Mouse (Mus musculus) right cerebral cortex, adult 18-20 months (tissue): ENCODE measurements around the gene Chst3.
"Not testable (repeated sequence)": the region's sequence is repeated elsewhere in the genome, so short reads cannot be mapped to it uniquely, and the experiment has no call there.

Experiments
- DNase-seq: peaks from one replicate; pipeline ENCODE4 v3.0.0; 2022; ENCODE audit warnings: mixed read lengths

Chst3 gene

DNA sequence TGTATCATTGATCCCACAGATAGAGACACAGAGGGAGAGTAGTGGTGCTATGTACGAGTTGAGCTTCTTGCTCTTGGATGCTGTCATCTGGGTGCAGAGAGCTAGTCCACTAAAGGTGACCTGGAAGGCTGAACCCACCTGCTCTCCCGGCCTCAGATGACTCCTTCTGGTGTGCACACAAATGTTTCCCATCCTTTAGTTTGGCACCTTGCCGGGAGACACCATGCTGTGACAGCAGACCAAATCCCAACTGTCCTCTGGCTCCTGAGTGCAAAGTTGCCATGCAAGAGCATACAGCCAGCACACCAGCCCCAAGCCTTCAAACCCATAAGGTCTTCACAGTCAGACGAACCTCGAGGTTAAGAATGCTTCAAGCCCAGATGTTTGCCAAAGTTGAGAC, 22.1 kb downstream of the Chst3 start:
- no peak for DNase-seq

DNA sequence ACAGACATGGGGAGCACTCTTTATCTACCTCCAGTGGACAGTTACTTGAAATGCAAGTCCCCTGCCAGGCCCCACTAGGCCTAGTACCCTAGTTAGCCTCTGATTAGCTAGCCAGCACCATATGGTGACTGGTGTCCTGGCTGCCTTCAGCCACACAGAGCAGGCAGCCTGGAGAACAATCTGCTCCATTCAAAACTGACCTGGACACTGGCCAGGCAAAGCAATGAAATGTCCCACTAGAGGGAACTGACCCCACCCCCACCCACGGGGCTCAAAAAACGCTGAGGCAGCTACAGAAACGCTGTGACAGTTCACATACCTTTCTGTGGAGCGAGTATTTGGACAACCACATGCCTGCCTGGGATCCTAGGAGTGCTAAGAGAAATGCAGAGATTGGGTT, 24.0 kb downstream of the Chst3 start:
- peak; percentile 39 for DNase-seq

DNA sequence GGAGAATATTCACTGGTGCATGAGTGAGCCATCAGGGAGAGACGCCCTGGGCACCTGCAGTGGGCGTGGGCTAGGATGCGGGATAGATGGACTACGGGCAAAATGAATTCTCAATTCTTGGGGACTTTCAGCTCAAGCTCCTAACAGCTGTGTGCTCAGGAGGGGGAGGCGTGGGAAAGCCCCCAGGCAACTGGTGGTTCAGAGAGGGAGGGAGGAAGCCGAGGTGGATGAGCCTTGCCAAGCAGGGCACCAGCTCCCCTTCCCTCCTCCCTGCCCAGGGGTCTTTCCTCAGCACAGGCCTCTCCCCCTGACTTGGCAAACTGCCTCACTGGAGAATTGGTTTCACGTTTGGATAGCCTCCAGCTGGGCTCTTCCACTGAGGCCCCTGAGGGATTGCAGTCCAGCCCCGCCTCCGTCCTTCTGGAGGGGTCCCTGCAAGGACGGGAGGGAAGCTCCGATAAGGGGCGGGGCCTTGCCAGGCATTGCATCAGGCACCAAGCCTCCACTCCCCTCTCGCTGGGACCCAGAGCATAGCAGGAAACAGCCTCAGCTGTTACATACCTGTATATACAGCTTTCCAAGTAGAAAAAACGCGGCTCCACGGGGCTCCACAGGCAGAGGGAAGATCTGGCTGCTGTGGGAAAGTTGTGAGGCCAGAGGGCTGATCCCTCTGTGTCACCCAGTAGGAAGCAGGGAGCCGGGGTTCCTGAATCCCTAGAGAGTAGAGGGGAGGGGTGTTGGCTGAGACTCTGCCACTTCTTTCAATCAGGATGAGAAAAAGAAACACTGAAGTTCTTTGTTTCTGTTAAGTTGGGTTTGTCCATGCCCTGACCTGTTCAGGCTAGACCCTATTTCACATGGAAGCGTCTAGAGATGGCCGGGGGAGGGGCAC, 25.3 kb downstream of the Chst3 start:
- DNase-seq, result no peak

DNA sequence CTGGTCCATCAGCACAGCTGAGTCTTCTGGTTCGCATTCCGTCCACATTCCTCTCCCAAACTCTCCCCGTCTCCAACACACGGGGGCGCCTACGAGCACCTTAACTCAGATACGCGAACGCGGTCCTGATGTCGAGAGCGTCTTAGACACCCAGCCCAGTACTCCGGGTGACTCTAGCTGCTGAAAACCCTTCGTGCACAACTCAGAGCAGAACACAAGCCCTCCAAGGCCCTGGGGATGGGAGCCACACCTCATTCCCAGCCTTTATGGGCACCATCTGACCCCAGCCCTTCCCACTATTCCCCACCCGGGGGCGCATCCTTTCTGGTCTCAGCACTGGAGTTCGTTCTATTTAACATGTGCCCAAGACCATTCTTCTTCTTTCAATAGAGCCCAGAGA, 27.3 kb downstream of the Chst3 start:
- peak; percentile 79 for DNase-seq

DNA sequence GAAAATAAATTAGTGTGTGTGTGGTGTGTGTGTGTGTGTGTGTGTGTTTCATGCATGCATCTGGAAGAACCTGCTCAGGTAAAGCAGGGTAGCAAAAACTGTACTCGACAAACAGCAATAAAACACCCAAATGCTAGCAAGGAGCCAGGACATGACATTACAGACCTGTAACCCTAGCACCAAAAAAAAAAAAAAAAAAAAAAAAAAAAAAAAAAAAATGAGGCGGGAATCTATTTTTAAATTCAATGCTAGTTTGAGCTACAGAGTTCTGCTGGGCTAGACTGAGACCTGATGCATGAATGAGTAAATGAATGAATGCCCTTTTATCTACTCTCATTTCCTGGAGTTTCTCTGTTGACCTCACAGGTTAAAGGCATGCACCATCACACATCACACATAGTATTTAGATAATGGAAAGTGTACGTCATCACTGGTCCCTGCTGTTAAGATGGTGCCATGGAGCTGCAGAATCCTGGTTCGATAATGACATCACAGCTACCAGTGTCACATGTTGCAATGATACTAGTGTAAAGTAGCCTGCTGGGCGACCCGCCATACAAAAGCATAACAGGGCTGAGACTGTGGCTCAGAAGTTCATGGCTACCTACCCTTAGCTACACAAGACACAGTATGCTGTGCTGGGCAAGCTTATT, 29.4 kb downstream of the Chst3 start:
- no peak for DNase-seq

DNA sequence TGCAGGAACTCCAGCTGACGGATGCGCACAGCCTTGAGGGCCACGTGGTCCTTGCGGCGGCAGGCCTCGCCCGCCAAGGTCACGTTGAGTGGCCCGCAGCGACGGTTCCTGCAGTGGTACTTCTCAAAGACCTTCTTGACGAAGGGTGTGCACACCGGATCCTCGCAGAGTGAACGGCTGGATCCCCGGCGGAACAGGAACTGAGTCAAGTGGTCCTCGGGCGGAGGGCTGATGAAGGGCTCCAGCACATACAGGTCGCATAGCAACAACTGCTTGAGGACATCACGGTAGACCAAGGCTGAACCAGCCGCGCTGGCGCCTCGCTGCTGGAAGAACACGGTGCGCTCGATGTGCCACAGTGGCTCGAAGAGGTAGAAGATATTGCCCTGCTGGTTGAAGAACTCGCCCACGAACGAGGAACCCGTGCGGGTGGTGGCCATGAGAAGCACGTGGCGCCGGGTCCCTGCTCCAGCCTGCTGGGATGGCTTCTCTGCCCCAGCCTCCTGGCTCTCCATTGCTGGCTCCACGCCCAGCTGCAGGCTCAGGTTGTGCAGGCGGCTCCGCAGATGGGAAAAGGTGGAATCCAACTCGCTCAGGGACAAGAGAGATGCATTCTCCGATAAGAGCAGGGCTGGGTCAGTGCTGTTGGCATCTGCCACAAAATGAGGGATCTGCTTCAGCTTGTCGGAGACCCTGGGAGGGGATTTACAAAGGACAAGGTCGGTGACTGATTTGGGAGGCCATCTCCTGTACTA, 32.7 kb downstream of the Chst3 start:
- no peak for DNase-seq

DNA sequence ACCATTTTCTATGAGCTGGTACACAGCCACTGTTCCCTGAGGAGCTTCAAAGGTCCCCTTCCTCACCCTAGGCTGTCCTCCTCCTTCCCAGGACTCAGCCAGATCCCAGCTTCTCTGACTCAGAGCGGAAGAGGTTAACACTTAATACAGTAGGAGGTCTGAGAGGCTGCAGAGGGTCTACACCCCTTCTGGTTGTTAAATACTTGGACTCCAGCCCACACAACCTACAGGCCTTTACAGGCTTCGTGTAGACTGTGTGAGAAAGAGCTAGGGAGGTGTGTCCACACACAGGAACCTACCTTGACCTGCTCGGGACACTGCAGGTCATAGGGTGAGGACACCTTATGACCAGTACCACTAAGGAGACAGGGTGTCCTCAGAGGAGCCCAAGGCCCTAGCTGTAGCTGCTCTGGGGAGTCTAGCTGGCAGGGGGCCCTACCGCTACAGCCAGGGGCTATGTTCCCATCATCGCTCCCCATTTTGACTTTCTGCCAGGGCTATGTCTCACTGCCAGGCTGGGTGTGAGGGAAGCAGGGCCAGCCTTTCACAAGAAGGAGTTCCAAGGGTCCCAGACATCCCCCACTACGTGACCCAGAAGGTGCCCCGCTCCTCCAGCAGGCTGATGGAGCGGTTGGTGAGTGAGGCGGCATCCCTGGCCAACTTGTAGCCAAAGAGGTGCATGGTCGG, 33.9 kb downstream of the Chst3 start:
- DNase-seq, result no peak

DNA sequence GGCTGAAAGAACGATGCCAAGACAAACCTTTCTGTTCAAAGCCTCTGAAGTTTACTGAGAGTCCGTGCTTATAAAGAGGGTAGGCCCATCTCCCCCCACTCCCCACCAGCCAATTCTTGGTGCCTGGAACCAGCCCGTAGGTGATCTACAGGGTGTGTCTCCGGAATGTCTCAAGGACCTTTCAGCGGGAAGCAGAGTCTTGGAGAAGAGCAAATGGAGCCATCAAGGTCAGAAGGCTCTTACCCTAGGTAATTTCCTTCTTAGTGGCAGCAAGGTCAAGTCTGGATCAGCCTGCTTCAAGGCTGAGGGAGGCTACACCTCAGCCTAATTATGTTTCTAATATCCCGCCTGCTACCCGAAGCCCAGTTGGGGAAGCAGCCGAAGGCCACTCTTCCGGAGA, 43.8 kb downstream of the Chst3 start:
- DNase-seq, result not testable (repeated sequence)

DNA sequence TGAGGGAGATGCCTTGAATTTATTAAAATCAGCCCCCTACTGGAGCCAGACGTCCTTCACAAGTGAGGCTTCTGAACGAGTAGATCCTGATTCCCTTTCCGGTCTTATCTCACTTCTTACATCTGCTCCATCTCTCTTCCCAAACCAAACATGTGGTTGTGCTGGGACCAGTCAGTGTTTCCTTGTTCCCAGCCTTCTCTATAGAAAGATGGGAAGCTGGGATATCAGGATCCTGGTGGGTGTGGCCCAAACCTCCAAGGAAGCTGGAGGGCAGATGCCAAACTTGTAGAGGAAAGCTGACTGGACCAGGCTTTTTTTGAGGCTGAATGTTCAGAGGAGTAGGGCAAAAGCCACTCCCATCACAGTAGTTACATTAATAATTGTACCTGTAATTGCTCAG, 44.6 kb downstream of the Chst3 start:
- no peak for DNase-seq

DNA sequence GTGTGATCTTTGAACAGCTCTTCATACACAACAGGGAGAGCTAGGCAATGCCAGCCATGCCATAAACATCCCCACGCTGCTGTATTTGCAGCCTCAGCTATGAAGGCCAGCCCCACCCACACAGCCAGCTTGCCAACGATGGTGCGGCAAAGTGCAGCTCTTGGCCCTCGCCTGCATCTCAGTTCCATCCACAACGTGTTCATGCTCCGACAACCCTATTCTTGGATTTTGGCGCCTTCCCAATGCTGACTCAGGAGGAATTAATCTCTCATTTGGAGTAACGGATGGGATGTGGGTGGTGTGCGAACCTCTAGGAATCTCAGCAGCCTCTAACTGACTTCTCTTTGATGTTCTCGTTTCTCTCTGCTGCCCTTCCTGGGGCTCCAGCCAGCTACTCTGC, 46.0 kb downstream of the Chst3 start:
- peak; percentile 95 for DNase-seq

DNA sequence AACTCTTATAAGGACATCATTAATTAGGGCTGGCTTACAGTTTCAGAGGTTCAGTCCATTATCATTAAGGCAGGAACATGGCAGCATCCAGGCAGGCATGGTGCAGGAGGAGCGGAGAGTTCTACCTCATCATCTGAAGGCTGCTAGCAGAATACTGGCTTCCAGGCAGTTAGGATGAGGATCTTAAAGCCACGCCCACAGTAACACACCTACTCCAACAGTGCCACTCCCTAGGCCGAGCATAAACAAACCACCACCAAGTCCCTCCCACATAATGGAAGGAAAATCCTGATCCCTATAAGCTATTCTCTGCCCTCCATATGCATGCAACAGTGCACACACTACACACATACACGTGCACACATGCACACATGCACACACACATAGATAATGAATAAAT, 46.8 kb downstream of the Chst3 start:
- no peak for DNase-seq

DNA sequence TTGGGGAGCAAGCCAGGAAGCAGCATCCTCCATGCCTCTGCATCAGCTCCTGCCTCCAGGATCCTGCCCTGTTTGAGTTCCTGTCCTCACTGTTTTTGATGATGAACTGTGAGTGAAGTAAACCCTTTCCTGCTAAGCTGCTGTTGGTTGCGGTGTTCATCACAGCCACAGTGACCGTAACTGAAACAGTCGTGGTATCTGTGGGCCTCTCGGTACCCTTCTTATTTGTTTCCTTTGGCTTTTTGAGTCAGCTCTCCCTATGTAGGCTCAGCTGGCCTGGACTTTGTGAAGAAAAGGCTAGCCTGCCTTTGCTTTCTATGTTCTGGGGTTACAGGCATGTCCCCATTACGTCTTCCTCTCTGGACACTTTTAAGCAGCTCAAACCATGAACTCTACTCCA, 47.7 kb downstream of the Chst3 start:
- DNase-seq, result no peak

DNA sequence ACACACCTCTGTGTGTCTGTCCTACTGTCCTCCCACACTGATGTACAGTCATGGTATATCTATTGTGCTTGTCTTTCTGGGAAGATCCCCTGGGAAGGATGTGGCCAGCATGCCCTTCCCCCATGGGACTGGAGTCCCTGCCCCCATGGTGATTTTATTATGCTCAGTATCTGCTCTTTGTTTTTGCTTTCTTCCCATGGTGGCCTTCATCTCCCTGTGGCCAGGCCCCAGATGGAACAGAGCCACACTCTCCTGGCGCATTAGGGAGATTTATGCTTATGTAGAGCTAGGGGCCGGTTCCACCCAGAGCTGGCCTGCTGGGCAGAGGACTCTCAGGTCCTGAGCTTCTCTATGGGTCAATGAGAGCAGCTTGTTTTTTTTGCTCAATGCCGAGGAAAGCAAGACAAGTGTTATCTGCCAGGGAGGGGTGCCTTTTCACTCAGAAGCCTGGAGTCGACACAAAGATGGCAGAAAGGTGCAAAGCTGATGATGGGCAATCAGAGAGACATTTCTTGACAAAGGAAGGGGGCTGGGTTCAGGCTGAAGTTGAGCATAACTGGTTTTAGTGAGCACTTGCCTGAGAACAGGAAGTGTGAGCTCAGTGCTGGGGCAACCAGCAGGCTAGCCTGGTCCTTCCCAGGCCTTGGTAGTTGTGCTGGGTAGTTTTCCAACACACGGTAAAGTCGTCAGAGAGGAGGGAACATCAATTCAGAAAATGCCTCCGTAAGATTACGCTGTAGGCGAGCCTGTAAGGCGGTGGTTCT, 48.6 kb downstream of the Chst3 start:
- no peak for DNase-seq

DNA sequence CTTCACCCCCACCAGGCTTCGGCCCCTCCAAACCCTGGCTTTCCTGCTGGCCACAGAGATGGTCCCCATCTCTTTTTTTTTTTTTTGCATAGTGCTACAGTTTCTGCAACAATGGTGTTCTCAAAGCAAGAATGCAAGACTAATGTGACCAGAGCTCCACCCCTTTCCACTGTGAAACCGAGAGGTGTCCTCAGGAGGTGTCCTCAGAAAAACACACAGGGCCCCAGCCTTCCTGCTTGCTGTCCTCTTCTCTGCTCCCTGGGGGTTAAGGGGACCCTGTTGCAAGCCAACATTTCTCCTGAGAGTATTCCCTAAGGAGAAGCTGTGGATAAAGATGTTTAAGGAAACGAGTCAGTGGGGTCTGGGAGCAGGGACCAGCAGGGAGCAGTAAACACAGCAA, 50.1 kb downstream of the Chst3 start:
- DNase-seq, result no peak

DNA sequence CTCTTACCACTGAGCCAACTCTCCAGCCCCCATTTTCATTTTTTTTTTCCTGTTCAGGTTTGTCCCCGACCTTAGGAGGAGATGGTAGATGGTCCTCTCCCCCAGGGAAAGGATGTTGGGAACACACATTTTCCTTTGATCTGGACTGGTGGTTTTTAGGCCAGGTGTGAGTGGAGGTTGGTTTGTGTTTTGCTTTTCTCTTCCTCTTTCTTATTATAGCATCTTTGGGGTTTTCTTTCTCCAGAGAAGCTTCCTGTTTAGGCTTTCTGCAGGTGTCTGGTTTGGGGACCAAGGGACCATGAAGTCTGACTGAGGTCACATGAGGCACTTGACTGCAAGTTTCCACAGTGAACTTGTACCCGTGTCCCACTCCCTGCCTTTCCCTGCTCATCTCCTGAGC, 50.8 kb downstream of the Chst3 start:
- DNase-seq, result no peak

DNA sequence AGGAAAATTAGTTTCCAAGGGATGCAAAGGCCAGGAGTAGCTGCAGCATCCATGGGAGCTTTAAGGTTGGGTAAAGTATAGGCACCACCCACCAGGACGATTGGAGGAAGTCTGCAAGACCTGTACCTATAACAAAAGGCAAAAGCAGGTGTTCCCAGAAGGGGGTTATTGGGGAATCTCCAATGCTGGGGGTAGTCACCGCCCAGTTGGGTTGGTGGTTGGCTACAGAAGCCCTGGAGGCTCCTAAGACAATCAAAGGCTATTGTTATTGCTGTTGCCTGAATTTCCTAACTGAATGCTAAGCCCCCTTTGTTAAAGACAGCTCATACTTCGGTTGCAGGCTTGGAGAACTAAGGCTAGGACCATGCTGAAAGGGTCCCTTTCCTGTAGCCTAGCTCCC, 53.0 kb downstream of the Chst3 start:
- DNase-seq, result no peak

DNA sequence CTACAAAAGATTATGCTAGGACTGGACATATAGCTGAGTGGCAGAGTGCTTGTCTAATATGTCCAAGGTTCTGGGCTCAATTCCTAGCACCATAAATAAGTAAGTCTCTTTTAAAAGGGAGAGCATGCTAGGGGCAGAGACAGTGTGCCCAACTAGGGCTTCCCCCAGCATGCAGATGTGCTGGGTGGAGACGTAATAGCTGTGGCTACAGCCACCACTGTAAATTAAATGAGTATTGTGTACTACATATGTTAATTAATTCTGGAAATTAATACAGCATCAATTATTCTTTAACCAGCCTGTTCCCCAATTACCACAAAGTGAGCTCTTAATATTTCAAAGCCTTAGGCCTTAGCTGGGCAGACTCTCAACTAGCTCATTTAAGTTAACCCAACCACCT, 54.2 kb downstream of the Chst3 start:
- no peak for DNase-seq

DNA sequence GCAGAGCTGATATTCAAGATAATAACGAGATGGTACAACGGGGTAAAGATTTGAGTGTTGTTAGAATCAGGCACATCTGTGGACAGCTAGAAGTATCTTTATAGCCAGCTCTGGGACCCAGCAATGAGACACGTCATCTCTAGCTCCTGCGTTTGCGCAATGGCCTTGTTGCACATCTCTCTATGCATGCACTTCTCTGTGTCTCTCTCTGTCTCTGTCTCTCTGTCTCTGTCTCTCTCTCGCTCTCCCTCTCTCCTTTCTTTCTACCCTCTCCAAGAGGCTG, 56.1 kb downstream of the Chst3 start:
- DNase-seq, result no peak

DNA sequence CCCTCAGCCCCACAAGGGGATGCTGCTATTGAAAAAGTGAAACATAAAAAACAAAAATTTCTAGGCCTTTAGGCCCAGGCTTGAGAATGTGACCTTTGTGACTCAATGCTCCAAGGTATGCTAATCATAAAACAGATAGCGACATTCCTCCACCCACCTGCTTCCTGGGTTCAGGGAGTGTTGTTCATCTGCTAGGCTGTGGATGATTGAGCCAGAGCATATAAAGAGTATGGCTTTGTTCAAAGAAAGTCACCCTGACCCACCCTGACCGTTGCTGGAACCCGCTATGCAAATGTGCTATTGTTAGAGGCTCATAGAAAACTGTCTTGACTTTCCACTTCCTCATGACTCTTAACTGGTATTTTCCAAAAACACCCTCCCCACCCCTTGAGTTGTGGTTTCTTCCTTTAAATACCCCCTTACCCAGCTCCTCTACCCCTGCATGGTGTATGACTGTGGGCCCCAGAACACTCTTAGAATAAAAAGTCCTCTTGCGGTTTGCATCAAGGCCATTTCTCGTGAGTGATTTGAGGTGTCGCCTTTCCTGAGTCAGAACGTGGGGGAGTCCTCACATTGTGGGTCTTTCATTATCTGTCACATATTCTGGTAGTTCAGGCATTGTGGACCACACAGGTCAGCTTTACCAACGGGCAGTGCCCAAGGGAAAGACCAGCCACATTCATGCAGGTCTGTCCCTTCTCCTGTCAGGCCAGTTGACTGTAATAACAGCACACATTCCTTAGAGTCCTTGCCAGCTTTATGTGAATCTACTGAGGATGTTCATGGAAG, 56.7 kb downstream of the Chst3 start:
- not testable (repeated sequence) for DNase-seq

DNA sequence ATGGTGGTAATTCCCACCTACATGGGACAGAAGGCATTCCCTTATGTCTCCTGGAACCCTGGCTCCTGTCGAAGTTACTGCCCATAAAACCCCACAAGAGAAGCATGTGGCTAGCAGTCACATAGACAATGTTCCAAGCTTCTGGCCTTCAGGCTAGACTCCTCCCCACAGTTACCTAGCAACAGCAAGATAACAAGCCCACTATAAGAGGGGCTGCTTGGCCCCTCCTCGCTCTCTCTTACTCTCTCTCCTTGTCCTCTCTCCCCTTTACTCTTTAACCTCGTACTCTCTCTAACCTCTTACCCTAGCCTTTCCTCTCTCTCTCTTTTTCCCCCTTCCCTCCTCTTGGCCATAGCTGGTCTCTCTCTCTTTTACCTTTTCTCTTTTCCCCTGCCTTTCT, 57.7 kb downstream of the Chst3 start:
- not testable (repeated sequence) for DNase-seq

DNA sequence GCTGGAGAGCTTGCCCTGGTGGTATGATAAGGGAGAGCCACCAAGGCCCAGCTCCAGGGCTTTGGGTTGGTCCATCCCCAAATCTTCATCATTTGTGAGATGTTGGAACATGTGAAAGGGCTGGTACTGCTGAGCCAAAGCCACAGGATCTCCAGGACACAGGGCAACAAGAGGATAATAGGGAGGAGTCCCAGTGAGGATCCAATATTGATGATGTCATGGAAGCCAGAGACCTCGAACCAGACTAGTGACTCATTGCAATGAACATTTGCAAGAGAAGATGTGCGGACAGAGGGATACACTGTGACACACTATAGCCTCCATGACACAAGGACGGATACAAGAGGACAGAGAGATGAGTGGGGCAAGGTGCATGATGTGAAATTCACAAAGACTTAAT, 60.9 kb downstream of the Chst3 start:
- DNase-seq, result no peak

DNA sequence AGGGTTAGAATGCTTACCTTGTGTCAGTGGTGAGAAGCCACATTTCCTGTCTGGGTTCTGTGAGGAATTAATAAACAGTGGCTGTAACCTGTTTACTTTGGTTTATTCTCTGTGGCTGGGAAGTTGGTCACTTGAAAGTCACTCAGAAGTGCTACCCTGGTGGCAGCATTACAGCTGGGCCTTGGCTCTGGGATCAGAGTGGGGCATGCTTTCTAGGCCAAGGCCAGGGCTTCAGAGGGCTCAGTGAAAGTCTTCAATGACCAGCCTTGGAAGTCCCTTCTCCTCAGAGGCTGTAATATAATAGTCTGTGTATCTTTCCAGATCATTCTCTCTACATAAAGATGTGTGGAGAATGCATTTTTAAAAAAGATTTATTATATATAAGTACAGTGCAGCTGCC, 63.0 kb downstream of the Chst3 start:
- DNase-seq, result no peak
